Mouse (Mus musculus): ENCODE data around the gene Ppp1r21.

The Ppp1r21 gene

DNA sequence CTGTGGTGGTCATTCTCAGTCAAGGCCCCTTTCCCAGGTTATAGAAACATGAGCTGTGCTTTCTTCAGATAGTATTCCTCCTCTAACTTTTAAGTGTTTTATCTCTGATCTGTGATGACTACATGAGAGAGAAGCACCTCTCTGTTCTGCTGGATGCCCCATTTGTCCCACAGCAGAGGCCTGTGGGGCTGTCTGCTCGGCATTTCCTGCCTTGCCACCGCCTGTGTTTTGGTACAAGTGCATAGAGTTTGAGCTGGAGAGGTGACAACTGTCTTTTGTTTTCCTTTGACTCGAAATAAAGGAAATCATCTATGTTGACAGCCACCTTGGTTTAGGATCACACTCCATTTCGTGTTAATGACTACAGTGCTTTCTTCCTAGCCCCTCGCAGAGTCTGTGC is 44.9 kb downstream of the Ppp1r21 start:
- DNase-seq (ENCODE audit: low spot score): no peak

DNA sequence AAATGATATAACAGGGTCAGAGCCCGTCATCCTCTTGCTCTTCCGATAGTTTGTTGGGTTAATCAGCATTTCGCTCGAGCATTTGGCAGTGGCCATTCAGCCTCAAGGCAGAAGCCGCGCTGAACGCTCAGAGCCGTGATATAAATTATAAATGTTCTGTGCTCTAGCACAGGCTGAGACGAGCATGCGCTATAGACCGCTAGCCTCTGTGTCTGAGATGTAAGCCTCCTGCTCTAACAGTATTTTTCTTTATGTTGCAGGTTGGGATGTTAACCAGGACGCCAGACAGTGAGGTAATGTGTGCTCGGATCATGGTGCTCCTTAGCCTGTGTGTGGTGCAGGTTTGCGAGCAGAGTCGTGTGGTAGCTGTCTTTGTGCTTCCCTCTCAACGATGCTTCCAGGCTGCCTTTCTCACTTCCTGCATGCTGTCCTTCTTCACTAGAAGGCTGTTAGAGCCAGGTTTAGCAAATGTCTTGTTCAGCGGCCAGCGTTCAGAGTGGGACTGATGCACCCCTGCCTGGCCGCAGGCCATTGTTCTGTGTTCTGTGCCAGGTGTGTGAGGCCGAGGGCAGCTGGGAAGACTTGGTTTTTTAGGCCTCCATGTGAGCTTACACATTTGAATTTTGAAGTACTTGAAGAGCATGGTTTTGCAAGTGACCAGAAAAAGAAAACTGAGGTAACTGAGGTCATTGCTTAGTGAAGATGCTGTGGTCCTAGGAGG is 48.8 kb downstream of the Ppp1r21 start:
- no peak for DNase-seq (ENCODE audit: low spot score)

- no peak for DNase-seq (ENCODE audit: low spot score)
Measured at GRCm38 (mm10) chr17:88580556-88580955, 50.6 kb downstream of the Ppp1r21 start.

- no peak for DNase-seq (ENCODE audit: low spot score)
Measured at GRCm38 (mm10) chr17:88581511-88582021, 51.6 kb downstream of the Ppp1r21 start.

- no peak for DNase-seq (ENCODE audit: low spot score)
Measured at GRCm38 (mm10) chr17:88582999-88583398, 53.1 kb downstream of the Ppp1r21 start.

- no peak for DNase-seq (ENCODE audit: low spot score)
Measured at GRCm38 (mm10) chr17:88583411-88583810, 53.5 kb downstream of the Ppp1r21 start.

GRCm38 (mm10) chr17:88587371-88587770 is 57.5 kb downstream of the Ppp1r21 start:
- no peak for DNase-seq (ENCODE audit: low spot score)

GRCm38 (mm10) chr17:88588228-88588627 is 58.3 kb downstream of the Ppp1r21 start:
- no peak for DNase-seq (ENCODE audit: low spot score)

GRCm38 (mm10) chr17:88590251-88590650 is 60.3 kb downstream of the Ppp1r21 start:
- DNase-seq (ENCODE audit: low spot score): no peak

GRCm38 (mm10) chr17:88595071-88595470 is 65.2 kb downstream of the Ppp1r21 start:
- DNase-seq (ENCODE audit: low spot score): no peak

- DNase-seq (ENCODE audit: low spot score): no peak
Measured at GRCm38 (mm10) chr17:88596068-88596467, 66.2 kb downstream of the Ppp1r21 start.

DNA sequence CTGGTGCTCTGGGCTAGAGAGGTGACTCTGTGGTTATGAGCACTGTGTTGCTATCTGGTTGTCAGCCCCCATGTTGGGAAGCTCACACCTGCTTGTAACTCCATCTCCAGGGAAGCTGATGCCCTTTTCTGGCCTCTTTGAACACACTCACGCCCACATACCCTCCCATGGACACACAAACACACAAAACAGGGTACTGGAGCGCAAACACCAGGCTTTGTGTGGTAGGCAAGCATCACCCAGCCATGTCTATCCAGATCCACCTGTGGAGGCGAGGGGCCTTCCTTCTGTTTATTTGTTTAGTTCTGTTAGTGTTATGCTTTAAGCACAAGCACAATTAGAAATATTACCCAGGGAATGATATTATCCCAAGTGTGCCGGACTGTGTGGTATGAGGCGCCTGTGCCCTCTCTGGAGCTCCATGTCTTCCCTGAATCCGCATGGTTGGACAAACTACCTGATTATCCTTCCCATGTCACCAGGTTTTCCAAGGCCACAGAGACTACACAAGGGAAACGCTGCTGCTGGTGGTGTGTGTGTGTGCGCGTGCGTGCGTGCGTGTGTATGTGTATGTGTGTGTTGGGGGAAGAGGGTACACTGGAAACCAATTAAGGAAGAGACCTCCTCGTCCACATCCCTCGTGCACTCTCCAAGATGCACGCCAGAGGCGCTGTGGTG is 66.8 kb downstream of the Ppp1r21 start:
- DNase-seq (ENCODE audit: low spot score): no peak

GRCm38 (mm10) chr17:88597222-88598055 is 67.5 kb downstream of the Ppp1r21 start, which contains the start of gene Ston1:
Gene Ston1, plus strand, starts transcription at chr17:88597684.
- peak; percentile 50 for DNase-seq (ENCODE audit: low spot score)

- no peak for DNase-seq (ENCODE audit: low spot score)
Measured at GRCm38 (mm10) chr17:88598056-88598420, 68.1 kb downstream of the Ppp1r21 start.

DNA sequence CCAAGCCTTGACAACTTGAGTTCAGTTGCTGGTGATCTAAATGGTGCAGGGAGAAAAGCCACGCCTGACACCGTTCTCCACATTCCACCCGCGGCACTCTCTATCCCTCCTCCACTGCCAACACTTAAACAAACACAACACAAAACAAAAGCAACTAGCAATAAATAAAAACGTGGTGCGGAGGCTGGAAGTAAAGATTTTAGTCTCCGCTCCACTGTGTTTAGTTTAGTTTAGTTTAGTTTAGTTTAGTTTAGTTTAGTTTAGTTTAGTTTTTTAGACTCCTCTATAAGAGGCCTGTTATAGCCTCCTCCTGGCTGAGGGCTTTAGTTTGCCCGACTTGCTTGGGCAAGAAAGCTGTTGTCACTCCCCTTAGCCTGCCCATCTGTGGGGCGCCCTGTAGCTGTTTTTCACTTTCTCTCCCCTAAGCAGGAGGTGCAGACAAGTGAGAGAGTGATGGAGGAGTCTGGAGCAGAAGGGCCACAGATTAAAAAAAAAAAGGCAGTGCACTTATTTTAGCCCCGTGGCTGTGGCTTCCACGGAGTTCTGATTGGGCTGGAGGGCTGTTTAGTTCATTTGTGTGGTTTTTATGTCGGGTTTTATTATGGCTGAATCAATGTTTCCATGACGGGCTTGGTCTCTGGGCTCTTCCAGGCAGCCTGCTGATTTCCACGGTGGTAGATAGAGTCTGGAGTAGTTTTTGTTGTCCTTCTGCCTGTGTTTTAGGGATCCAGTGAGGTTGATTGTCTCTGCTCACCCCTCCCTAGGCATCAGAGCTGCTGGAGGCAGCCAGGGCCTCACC is 68.9 kb downstream of the Ppp1r21 start:
- DNase-seq (ENCODE audit: low spot score): no peak

GRCm38 (mm10) chr17:88600492-88601026 is 70.6 kb downstream of the Ppp1r21 start:
- no peak for DNase-seq (ENCODE audit: low spot score)

GRCm38 (mm10) chr17:88603943-88604342 is 74.0 kb downstream of the Ppp1r21 start:
- no peak for DNase-seq (ENCODE audit: low spot score)

DNA sequence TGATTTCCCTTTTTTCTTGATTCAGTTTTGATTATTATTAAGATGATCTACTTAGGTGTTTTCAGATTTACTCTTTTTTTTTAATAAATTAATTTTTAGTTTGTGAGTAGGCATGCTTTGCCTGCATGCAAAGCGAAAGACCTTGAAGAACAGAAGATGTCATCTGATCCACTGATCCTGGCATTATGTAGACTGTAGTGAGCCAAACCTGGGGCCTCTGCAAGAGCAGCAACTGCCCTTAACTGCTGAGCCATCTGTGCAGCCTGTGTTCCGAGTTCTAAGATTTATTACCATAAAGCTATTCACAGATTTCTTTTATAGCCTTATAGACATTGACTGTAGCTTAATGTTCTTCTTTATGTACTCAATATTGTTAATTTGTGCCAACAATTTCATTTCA is 76.1 kb downstream of the Ppp1r21 start:
- no peak for DNase-seq (ENCODE audit: low spot score)

- no peak for DNase-seq (ENCODE audit: low spot score)
Measured at GRCm38 (mm10) chr17:88609361-88609760, 79.4 kb downstream of the Ppp1r21 start.

GRCm38 (mm10) chr17:88611057-88611456 is 81.1 kb downstream of the Ppp1r21 start:
- no peak for DNase-seq (ENCODE audit: low spot score)

DNA sequence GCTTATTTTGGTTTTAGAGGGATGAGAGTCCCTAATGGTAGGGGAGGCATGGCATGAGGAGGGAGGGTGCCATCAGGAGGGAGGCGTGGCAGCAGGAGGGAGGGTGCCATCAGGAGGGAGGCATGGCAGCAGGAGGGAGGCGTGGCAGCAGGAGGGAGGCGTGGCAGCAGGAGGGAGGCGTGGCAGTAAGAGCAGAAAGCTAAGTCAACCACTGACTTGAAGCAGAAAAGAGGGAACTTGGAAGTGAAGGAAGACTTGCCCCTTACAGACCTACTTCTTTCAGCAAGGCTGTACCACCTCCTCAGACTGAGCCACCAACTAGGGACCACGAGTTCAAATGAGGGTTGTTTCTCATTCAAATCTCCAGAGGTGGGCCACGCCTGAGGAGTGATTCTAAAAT is 83.3 kb downstream of the Ppp1r21 start:
- no peak for DNase-seq (ENCODE audit: low spot score)
